Mouse (Mus musculus) spleen, adult 2 months (tissue): ENCODE results near the gene Ap5z1.

Experiments
- CTCF ChIP-seq: fragments of 200-500 bp; IDR thresholded peaks from 2 replicates; pipeline ENCODE4 v1.5.1; 2011; ENCODE audit warnings: mild to moderate bottlenecking, inconsistent platforms; ENCODE audit not compliant: insufficient read depth, insufficient read length, insufficient replicate concordance; ENCODE audit errors: extremely low read depth
- POLR2A ChIP-seq: fragments of 200-500 bp; IDR thresholded peaks from 2 replicates; pipeline ENCODE4 v1.6.1; 2011; ENCODE audit warnings: low read depth, low read length, inconsistent platforms

DNA sequence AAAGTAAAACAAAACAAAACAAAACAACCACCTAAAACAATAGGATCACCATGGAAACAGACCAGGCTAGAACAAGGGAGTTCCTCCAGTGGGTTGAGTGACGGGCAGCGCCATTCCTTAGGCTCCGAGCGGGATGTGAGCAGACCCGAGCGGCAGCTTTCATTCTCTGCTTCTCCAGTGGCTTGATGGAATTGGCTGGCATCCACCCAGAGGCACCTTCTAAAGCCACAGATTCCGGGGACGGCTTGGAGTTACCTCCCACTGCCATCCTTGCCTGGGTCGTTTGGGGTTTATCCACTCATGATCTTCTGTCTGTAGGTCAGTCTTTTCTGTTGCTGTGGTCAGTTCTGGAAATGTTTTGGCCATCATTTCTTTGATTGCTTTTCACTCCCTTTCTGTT is 42.8 kb upstream of the Ap5z1 start:
- TF ChIP-seq CTCF, result no peak
- no peak for TF ChIP-seq POLR2A
